Mouse (Mus musculus) embryonic facial prominence, embryonic 12.5 days (tissue): Measurements from ENCODE around the gene E330009J07Rik. TPM values are rescaled to one million over a fixed set of nuclear protein-coding genes. Genes with fewer than 3 reads are reported as not detected.

Source experiments
- ATAC-seq: fragments of 200-750 bp; cut with Nextera tagmentation; 2 replicates; pipeline ENCODE4 v1.8.0; 2017; ENCODE audit not compliant: insufficient number of reproducible peaks, insufficient read depth, low FRiP score, low TSS enrichment
- H3K27ac ChIP-seq: fragments of 300-500 bp; sonication (generic); 2 replicates; pipeline ENCODE4 v1.5.1; 2016; ENCODE audit warnings: mild to moderate bottlenecking
- H3K27me3 ChIP-seq: fragments of 300-500 bp; sonication (generic); 2 replicates; pipeline ENCODE4 v1.6.1; 2016; ENCODE audit warnings: mild to moderate bottlenecking, moderate library complexity
- H3K36me3 ChIP-seq: fragments of 300-500 bp; sonication (generic); 2 replicates; pipeline ENCODE4 v1.6.1; 2016; ENCODE audit warnings: mild to moderate bottlenecking
- H3K4me1 ChIP-seq: fragments of 300-500 bp; sonication (generic); 2 replicates; pipeline ENCODE4 v1.6.1; 2016
- H3K4me2 ChIP-seq: fragments of 300-500 bp; sonication (generic); replicated peaks from 2 replicates; pipeline ENCODE4 v1.6.1; 2016; ENCODE audit warnings: mild to moderate bottlenecking, moderate library complexity
- H3K4me3 ChIP-seq: fragments of 300-500 bp; sonication (generic); 2 replicates; pipeline ENCODE4 v1.5.1; 2016; ENCODE audit warnings: mild to moderate bottlenecking
- H3K9ac ChIP-seq: fragments of 300-500 bp; sonication (generic); 2 replicates; pipeline ENCODE4 v1.6.1; 2016; ENCODE audit warnings: mild to moderate bottlenecking, moderate library complexity
- H3K9me3 ChIP-seq: fragments of 300-500 bp; sonication (generic); 2 replicates; pipeline ENCODE4 v1.6.1; 2016; ENCODE audit warnings: mild to moderate bottlenecking, moderate library complexity
- WGBS: fragments of 180-500 bp; shearing (Covaris S2); methylation state at CpG from one replicate; pipeline ENCODE4 v1.1.7; 2016; 5-methylcytosine and 5-hydroxymethylcytosine counted together
- polyA plus RNA-seq: library from polyadenylated mRNA; unstranded; fragments of >200 nt; fragmentation: Nextera tagmentation; extraction: Ambion mirVana; gene quantifications from 2 replicates; pipeline ENCODE4 v1.2.1, GENCODE M21; 2016

E330009J07Rik gene
- polyA plus RNA-seq, 1 experiment from 2014 or later, result 12.1 TPM

DNA sequence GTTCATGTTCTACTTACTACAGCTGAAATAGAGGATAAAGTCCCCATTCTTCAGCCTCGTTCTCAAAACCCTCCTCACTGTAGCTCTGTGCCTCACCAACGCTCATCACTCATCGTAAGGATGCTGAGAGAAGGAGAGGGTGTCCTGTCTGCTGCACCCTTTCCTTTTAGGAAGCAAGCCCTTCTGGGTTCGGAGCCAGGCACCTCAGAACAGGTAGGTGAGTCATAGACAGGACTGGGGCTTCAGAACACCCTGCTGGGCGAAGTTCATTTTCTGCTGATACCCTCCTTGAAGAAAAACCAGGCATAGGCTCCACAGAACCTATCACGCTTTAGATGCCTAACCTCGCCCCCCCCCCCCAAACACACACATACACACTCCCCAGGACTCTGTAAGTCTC lies 8.5 kb downstream of the E330009J07Rik start:
- Histone ChIP-seq H3K36me3 (no peaks in the 10 kb centered on the region), H3K4me3 (no peak overlapping the region), H3K4me2 (no peak overlapping the region), H3K4me1 (peaks cover 3% of the 10 kb centered on the region; the same call in 1 of the 2 replicates), H3K9ac (no peak overlapping the region), H3K9me3 (no peaks in the 10 kb centered on the region), H3K27me3 (no peaks in the 10 kb centered on the region), H3K27ac (no peak overlapping the region)
- ATAC-seq, result no peak
- WGBS, result 90% methylated on average over 7 of the region's 7 CpGs

DNA sequence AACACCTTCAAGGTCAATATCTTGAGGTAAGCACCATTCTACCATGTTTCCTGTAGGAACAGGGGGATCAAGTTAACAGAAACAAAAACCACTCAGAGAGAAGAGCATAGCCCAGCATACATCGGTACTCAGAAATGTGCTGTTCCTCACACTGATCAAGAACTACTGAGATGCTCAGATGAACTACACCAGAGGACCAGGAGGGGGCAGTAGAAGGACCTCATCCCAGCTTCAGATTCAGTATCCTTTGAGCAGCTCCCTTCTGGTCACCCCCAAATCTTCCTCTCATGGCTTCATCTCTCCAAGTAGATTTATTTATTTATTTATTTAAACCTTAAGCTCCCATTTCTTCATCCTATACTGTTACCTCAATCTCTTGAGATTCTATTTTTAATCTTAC lies 12.2 kb downstream of the E330009J07Rik start:
- H3K4me1 ChIP-seq, result no peaks in the 10 kb centered on the region
- ATAC-seq, result no peak
- H3K4me2 ChIP-seq, result no peak overlapping the region
- no peak overlapping the region for H3K27ac ChIP-seq
- 65% methylated on average over 1 of the region's 1 CpGs for WGBS
- H3K27me3 ChIP-seq, result no peaks in the 10 kb centered on the region
- no peaks in the 10 kb centered on the region for H3K9me3 ChIP-seq
- H3K36me3 ChIP-seq, result no peaks in the 10 kb centered on the region
- no peak overlapping the region for H3K9ac ChIP-seq
- no peak overlapping the region for H3K4me3 ChIP-seq

GRCm38 (mm10) chr6:40423013-40423412 lies 12.9 kb downstream of the E330009J07Rik start:
- ATAC-seq, result no peak
- H3K36me3 ChIP-seq, result 0 out of 2 replicates have a peak, but pooled peaks cover 7% of the 10 kb centered on the region
- no peak overlapping the region for H3K9ac ChIP-seq
- no peak overlapping the region for H3K27ac ChIP-seq
- H3K4me2 ChIP-seq, result no peak overlapping the region
- H3K4me1 ChIP-seq, result no peaks in the 10 kb centered on the region
- 72% methylated on average over 1 of the region's 1 CpGs for WGBS
- no peaks in the 10 kb centered on the region for H3K27me3 ChIP-seq
- H3K9me3 ChIP-seq, result no peaks in the 10 kb centered on the region
- no peak overlapping the region for H3K4me3 ChIP-seq

DNA sequence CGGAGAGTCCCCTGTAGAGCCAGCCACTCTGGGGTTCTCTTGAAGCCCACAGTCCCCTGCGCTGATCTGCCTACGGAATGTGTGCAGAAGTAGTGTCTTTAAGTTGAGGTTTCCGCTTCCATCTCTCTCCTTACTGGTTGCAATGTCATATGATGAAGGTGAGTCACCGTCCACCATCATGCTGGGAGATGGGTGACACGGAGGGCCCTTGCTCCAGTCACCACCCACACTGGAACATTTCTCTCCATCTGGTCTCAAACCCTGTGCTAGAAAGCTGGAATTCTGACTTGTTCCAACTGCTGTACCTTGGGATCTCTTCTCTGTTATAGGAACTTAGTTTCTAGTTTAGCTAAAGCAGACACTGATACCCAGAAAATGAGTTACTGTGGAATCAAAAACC lies 14.8 kb downstream of the E330009J07Rik start:
- Histone ChIP-seq H3K4me1 (no peaks in the 10 kb centered on the region), H3K9ac (no peak overlapping the region), H3K27ac (no peak overlapping the region), H3K36me3 (peaks cover 13% of the 10 kb centered on the region; the same call in 1 of the 2 replicates), H3K4me3 (no peak overlapping the region), H3K4me2 (no peak overlapping the region), H3K9me3 (no peaks in the 10 kb centered on the region), H3K27me3 (no peaks in the 10 kb centered on the region)
- no peak for ATAC-seq
- 92% methylated on average over 6 of the region's 6 CpGs for WGBS

DNA sequence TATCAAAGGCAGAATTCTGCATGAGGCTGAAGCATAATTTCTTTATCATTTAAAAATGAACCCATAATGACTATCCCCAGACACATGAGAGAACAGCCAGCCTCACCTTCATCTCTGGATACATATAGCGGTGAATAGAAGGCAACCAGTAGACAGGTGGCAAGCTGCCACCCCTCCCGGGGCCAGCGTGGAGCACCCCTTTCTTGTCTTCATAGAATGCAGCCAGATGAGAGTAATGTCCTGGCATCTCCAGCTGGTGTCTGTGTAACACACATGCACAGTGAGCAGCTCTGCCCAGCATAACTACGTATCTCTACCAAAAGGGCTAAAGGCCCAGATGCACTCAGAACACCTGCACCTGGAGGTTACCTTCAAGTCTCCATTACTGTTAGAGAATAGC lies 17.5 kb downstream of the E330009J07Rik start:
- no peak overlapping the region for H3K4me3 ChIP-seq
- H3K9me3 ChIP-seq, result no peaks in the 10 kb centered on the region
- H3K27me3 ChIP-seq, result no peaks in the 10 kb centered on the region
- H3K9ac ChIP-seq, result no peak overlapping the region
- peaks cover 18% of the 10 kb centered on the region; the same call in 1 of the 2 replicates for H3K36me3 ChIP-seq
- 94% methylated on average over 4 of the region's 4 CpGs for WGBS
- ATAC-seq, result no peak
- no peak overlapping the region for H3K27ac ChIP-seq
- H3K4me2 ChIP-seq, result no peak overlapping the region
- H3K4me1 ChIP-seq, result no peaks in the 10 kb centered on the region

DNA sequence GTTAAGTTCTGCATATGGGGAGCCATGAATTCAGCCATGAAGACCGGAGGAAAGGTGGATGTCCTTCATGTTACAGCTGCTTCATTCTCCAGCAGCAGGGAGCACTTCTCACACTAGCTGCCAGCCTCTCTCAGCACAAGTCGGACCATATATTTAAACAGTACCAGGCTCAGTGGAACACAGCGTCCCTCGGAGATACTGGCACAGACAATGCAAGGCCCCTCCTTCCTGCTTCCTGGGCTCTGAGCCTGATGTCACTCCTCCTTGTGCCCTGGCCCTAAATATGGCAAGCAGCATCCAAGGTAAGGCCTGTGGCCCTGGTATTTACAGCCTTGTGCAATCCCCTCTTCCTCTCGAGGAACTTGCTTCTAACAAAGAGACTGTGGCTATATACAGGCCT lies 20.1 kb downstream of the E330009J07Rik start:
- WGBS, result 82% methylated on average over 5 of the region's 5 CpGs

GRCm38 (mm10) chr6:40413565-40413964 lies 22.4 kb downstream of the E330009J07Rik start:
- H3K9me3 ChIP-seq, result no peaks in the 10 kb centered on the region
- no peak overlapping the region for H3K4me2 ChIP-seq
- no peak overlapping the region for H3K4me3 ChIP-seq
- no peaks in the 10 kb centered on the region for H3K4me1 ChIP-seq
- H3K9ac ChIP-seq, result no peak overlapping the region
- 93% methylated on average over 3 of the region's 3 CpGs for WGBS
- H3K27me3 ChIP-seq, result no peaks in the 10 kb centered on the region
- H3K36me3 ChIP-seq, result peaks cover 29% of the 10 kb centered on the region
- no peak overlapping the region for H3K27ac ChIP-seq
- ATAC-seq, result no peak

More for the DNA sequence above, 20.1 kb downstream of the E330009J07Rik start:
- no peak overlapping the region for H3K4me3 ChIP-seq
- H3K27ac ChIP-seq, result no peak overlapping the region
- no peaks in the 10 kb centered on the region for H3K9me3 ChIP-seq
- no peak overlapping the region for H3K4me2 ChIP-seq
- no peaks in the 10 kb centered on the region for H3K4me1 ChIP-seq
- no peak overlapping the region for H3K9ac ChIP-seq
- no peak for ATAC-seq
- H3K27me3 ChIP-seq, result no peaks in the 10 kb centered on the region
- peaks cover 20% of the 10 kb centered on the region; the same call in 1 of the 2 replicates for H3K36me3 ChIP-seq

DNA sequence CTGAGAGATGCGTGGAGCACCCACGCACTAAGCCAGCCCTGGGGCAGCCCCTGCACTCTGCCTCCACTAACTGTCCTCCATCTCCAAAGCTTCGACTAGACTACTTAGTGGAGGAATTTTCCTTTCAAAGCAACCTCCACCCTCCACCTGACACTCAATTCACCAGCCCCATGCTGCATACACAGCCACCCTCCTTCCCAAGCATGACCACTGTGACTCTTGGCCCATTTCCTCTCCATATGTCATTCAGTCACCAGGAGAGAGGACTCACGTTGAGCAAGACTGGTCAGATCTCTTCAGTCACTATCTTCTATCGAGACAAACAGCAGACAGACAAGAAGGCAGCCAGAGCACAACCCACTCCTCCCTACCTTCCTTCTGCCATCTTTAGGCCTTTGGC lies 22.9 kb downstream of the E330009J07Rik start:
- no peaks in the 10 kb centered on the region for H3K4me1 ChIP-seq
- no peak overlapping the region for H3K4me3 ChIP-seq
- H3K27ac ChIP-seq, result no peak overlapping the region
- H3K9ac ChIP-seq, result no peak overlapping the region
- WGBS, result 91% methylated on average over 5 of the region's 5 CpGs
- peaks cover 29% of the 10 kb centered on the region for H3K36me3 ChIP-seq
- no peaks in the 10 kb centered on the region for H3K27me3 ChIP-seq
- no peak for ATAC-seq
- no peaks in the 10 kb centered on the region for H3K9me3 ChIP-seq
- no peak overlapping the region for H3K4me2 ChIP-seq

GRCm38 (mm10) chr6:40411085-40411484 lies 24.9 kb downstream of the E330009J07Rik start:
- ATAC-seq, result no peak
- Histone ChIP-seq H3K27ac (no peak overlapping the region), H3K27me3 (no peaks in the 10 kb centered on the region), H3K9ac (no peak overlapping the region), H3K4me2 (no peak overlapping the region), H3K4me3 (no peak overlapping the region), H3K36me3 (peaks cover 42% of the 10 kb centered on the region), H3K9me3 (no peaks in the 10 kb centered on the region), H3K4me1 (no peaks in the 10 kb centered on the region)
- 91% methylated on average over 3 of the region's 3 CpGs for WGBS

- Histone ChIP-seq H3K4me3 (no peak overlapping the region), H3K9me3 (no peaks in the 10 kb centered on the region), H3K36me3 (peaks cover 62% of the 10 kb centered on the region), H3K4me1 (no peaks in the 10 kb centered on the region), H3K9ac (no peak overlapping the region), H3K27me3 (no peaks in the 10 kb centered on the region), H3K4me2 (no peak overlapping the region), H3K27ac (no peak overlapping the region)
- WGBS, result 91% methylated on average over 4 of the region's 4 CpGs
- ATAC-seq, result no peak
Measured at GRCm38 (mm10) chr6:40403640-40404285, 32.2 kb downstream of the E330009J07Rik start.

DNA sequence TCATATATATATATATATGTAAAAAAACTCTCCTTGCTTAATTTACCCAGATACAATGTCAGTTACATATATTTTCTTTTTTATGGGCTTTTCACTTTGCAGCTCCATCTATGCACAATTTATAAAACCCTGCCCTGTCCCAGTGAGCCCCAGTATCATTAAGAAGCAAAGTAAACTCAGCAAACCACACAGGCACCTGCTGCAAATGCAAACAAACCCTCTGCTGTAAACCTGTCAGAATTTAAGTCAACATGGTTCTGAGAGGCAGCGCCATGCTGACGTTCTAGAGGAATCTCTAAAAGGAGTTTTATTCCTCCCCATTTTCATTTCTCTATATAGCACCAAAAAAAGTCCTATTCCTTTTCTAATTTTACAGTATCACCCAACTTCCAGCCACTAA lies 33.9 kb downstream of the E330009J07Rik start:
- Histone ChIP-seq H3K4me2 (no peak overlapping the region), H3K9me3 (0 out of 2 replicates have a peak, but pooled peaks cover 2% of the 10 kb centered on the region), H3K9ac (no peak overlapping the region), H3K27ac (no peak overlapping the region), H3K4me3 (no peak overlapping the region), H3K36me3 (peaks cover 59% of the 10 kb centered on the region), H3K27me3 (no peaks in the 10 kb centered on the region), H3K4me1 (no peaks in the 10 kb centered on the region)
- no peak for ATAC-seq
- 92% methylated on average over 2 of the region's 2 CpGs for WGBS

DNA sequence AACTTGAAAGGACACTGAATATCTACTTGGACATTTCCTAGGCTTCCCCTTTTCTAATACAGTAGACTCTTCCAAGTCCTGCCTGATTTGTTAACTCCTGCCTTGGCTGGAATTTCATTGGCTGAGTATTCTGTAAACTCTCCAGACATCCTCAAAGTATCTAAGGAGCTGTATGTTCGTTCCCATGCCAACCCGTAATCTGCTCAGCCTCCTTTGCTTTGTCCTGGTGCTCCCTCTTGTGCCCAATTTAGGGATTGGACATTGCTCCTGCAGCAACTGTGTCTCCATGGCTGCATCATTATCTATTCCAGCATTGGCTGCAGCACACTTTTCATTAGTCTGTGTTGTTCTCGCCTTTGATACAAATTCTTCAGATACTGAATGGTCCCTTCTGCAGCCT lies 42.7 kb downstream of the E330009J07Rik start:
- H3K36me3 ChIP-seq, result peaks cover 15% of the 10 kb centered on the region; the same call in 1 of the 2 replicates
- H3K9ac ChIP-seq, result no peak overlapping the region
- H3K27ac ChIP-seq, result no peak overlapping the region
- ATAC-seq, result peak; percentile 74
- H3K9me3 ChIP-seq, result no peaks in the 10 kb centered on the region
- H3K4me3 ChIP-seq, result no peak overlapping the region
- no peaks in the 10 kb centered on the region for H3K27me3 ChIP-seq
- WGBS, result 33% methylated on average over 3 of the region's 3 CpGs
- H3K4me2 ChIP-seq, result no peak overlapping the region
- no peaks in the 10 kb centered on the region for H3K4me1 ChIP-seq
